Mouse (Mus musculus) lung, embryonic 16.5 days (tissue): ENCODE measurements at regions not wholly inside any gene's neighbourhood (a gene's known extent, or its start where the extent isn't known, plus 50 kb on each side); places are given as distances from the start of the nearest gene placed in this dataset.

ENCODE experiments used
- ATAC-seq: fragments of 200-750 bp; cut with Nextera tagmentation; 2 replicates; pipeline ENCODE4 v1.8.0; 2017; ENCODE audit warnings: low read depth, mild to moderate bottlenecking, moderate library complexity
- H3K27ac ChIP-seq: fragments of 300-500 bp; sonication (generic); 2 replicates; pipeline ENCODE4 v1.5.1; 2014; ENCODE audit warnings: mild to moderate bottlenecking, control low read depth, low read length
- H3K27me3 ChIP-seq: fragments of 300-500 bp; sonication (generic); 2 replicates; pipeline ENCODE4 v1.6.1; 2014; ENCODE audit warnings: low read depth, low read length, mixed read lengths; ENCODE audit not compliant: control insufficient read depth, insufficient read depth
- H3K36me3 ChIP-seq: fragments of 300-500 bp; sonication (generic); 2 replicates; pipeline ENCODE4 v1.6.1; 2014; ENCODE audit warnings: low read length; ENCODE audit not compliant: control insufficient read depth, insufficient read depth
- H3K4me1 ChIP-seq: fragments of 300-500 bp; sonication (generic); replicated peaks from 2 replicates; pipeline ENCODE4 v1.6.1; 2014; ENCODE audit warnings: low read length, mixed read lengths; ENCODE audit not compliant: control insufficient read depth, insufficient read depth
- H3K4me2 ChIP-seq: fragments of 300-500 bp; sonication (generic); 2 replicates; pipeline ENCODE4 v1.6.1; 2014; ENCODE audit warnings: low read depth, low read length, control low read depth
- H3K4me3 ChIP-seq: fragments of 300-500 bp; sonication (generic); 2 replicates; pipeline ENCODE4 v1.5.1; 2014; ENCODE audit warnings: mild to moderate bottlenecking, low read length, control low read depth
- H3K9ac ChIP-seq: fragments of 300-500 bp; sonication (generic); 2 replicates; pipeline ENCODE4 v1.6.1; 2014; ENCODE audit warnings: low read length, control low read depth
- H3K9me3 ChIP-seq: fragments of 300-500 bp; sonication (generic); 2 replicates; pipeline ENCODE4 v1.6.1; 2016; ENCODE audit warnings: low read length; ENCODE audit not compliant: control insufficient read depth
- WGBS: fragments of 180-500 bp; shearing (Covaris S2); extraction: QIAGEN DNeasy Blood & Tissue Kit; methylation state at CpG from one replicate; pipeline ENCODE4 v1.1.7; 2014; 5-methylcytosine and 5-hydroxymethylcytosine counted together

- no peaks in the 10 kb centered on the region for H3K27me3 ChIP-seq
- H3K4me2 ChIP-seq, result no peak overlapping the region
- no peak for ATAC-seq
- H3K36me3 ChIP-seq, result no peaks in the 10 kb centered on the region
- H3K4me3 ChIP-seq, result no peak overlapping the region
- no peaks in the 10 kb centered on the region for H3K9me3 ChIP-seq
- 30% methylated on average over 3 of the region's 5 CpGs for WGBS
- H3K4me1 ChIP-seq, result no peaks in the 10 kb centered on the region
- no peak overlapping the region for H3K9ac ChIP-seq
- H3K27ac ChIP-seq, result no peak overlapping the region
Measured at GRCm38 (mm10) chr11:114502562-114502961, 165.8 kb upstream of the Rpl38 start.

DNA sequence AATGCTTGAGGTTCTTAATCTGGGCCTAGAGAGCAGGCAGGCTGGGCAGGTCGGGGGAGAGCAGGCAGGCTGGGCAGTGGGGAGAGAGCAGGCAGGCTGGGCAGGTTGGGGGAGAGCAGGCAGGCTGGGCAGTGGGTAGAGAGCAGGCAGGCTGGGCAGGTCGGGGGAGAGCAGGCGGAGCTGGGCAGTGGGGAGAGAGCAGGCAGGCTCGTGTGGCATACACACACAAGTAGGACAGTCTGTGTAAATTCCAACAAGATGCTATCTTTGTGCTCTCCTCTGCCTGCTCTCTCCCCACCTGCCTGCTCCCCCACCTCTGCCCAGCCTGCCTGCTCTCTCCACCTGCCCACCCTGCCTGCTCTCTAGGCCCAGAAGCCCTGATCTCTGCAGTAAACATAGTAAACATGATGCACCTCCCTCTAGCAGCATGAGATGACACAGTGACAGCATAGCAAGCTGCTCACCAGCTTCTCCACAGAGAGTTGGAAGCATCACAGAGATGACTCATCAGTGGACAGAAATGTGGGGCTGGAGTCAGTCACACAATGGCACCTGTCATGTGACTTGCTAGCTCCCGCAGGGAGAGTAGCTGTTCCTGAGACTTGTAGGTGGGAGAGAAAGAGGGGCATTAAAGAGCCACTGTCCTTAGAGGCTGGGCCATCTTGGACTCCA, 166.3 kb upstream of the Rpl38 start:
- H3K4me2 ChIP-seq, result no peak overlapping the region
- H3K9me3 ChIP-seq, result no peaks in the 10 kb centered on the region
- no peaks in the 10 kb centered on the region for H3K36me3 ChIP-seq
- H3K9ac ChIP-seq, result no peak overlapping the region
- no peaks in the 10 kb centered on the region for H3K4me1 ChIP-seq
- no peak overlapping the region for H3K4me3 ChIP-seq
- no peak overlapping the region for H3K27ac ChIP-seq
- 46% methylated on average over 5 of the region's 5 CpGs for WGBS
- no peaks in the 10 kb centered on the region for H3K27me3 ChIP-seq
- ATAC-seq, result no peak

DNA sequence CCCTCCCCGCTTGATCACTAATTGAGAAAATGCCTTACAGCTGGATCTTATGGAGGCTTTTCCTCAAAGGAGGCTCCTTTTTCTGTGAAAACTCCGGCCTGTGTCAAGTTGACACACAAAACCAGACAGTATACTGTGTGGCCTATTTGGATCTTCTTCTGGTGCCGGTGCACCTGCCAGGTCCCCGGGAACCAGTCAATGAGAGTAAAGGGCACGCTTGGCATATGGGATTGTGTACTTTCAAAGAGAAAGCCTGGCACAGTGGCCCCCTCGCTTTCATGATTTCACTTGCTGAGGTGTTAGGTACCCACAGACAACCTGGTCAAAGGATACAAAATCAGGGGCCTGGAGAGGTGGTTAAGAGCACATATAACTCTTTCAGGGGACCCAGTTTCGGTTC, 167.9 kb upstream of the Rpl38 start:
- Histone ChIP-seq H3K4me2 (no peak overlapping the region), H3K9ac (no peak overlapping the region), H3K4me3 (no peak overlapping the region), H3K36me3 (no peaks in the 10 kb centered on the region), H3K27ac (no peak overlapping the region), H3K27me3 (no peaks in the 10 kb centered on the region), H3K4me1 (peaks cover 5% of the 10 kb centered on the region), H3K9me3 (no peaks in the 10 kb centered on the region)
- 90% methylated on average over 7 of the region's 7 CpGs for WGBS
- no peak for ATAC-seq

GRCm38 (mm10) chr11:114499665-114500064, 168.7 kb upstream of the Rpl38 start:
- Histone ChIP-seq H3K9ac (no peak overlapping the region), H3K4me2 (no peak overlapping the region), H3K4me1 (peaks cover 5% of the 10 kb centered on the region), H3K27ac (no peak overlapping the region), H3K9me3 (no peaks in the 10 kb centered on the region), H3K27me3 (no peaks in the 10 kb centered on the region), H3K4me3 (no peak overlapping the region), H3K36me3 (no peaks in the 10 kb centered on the region)
- WGBS, result 81% methylated on average over 12 of the region's 12 CpGs
- ATAC-seq, result no peak

- Histone ChIP-seq H3K9ac (no peak overlapping the region), H3K27me3 (peaks cover 2% of the 10 kb centered on the region), H3K27ac (no peak overlapping the region), H3K36me3 (no peaks in the 10 kb centered on the region), H3K9me3 (no peaks in the 10 kb centered on the region), H3K4me2 (no peak overlapping the region), H3K4me1 (peaks cover 9% of the 10 kb centered on the region), H3K4me3 (no peak overlapping the region)
- 25% methylated on average over 5 of the region's 5 CpGs for WGBS
- ATAC-seq, result peak; percentile 88
Measured at GRCm38 (mm10) chr11:114495520-114495921, 172.8 kb upstream of the Rpl38 start.

GRCm38 (mm10) chr11:114486455-114486854, 181.9 kb upstream of the Rpl38 start:
- peak; percentile 40; the same call in 1 of the 2 replicates for ATAC-seq
- no peak overlapping the region for H3K4me2 ChIP-seq
- WGBS, result 11% methylated on average over 8 of the region's 8 CpGs

GRCm38 (mm10) chr11:114485429-114485828, 182.9 kb upstream of the Rpl38 start:
- ATAC-seq, result no peak
- no peak overlapping the region for H3K27ac ChIP-seq
- peaks cover 15% of the 10 kb centered on the region for H3K4me1 ChIP-seq
- H3K4me2 ChIP-seq, result no peak overlapping the region
- no peak overlapping the region for H3K4me3 ChIP-seq
- no peaks in the 10 kb centered on the region for H3K36me3 ChIP-seq
- 56% methylated on average over 15 of the region's 15 CpGs for WGBS
- no peak overlapping the region for H3K9ac ChIP-seq
- H3K27me3 ChIP-seq, result no peaks in the 10 kb centered on the region; the same call in 1 of the 2 replicates
- H3K9me3 ChIP-seq, result no peaks in the 10 kb centered on the region

More at GRCm38 (mm10) chr11:114486455-114486854, 181.9 kb upstream of the Rpl38 start:
- Histone ChIP-seq H3K4me3 (no peak overlapping the region), H3K27me3 (no peaks in the 10 kb centered on the region; the same call in none of the 2 replicates), H3K9ac (no peak overlapping the region), H3K27ac (no peak overlapping the region; the same call in 1 of the 2 replicates), H3K36me3 (no peaks in the 10 kb centered on the region), H3K4me1 (peaks cover 15% of the 10 kb centered on the region), H3K9me3 (no peaks in the 10 kb centered on the region)

DNA sequence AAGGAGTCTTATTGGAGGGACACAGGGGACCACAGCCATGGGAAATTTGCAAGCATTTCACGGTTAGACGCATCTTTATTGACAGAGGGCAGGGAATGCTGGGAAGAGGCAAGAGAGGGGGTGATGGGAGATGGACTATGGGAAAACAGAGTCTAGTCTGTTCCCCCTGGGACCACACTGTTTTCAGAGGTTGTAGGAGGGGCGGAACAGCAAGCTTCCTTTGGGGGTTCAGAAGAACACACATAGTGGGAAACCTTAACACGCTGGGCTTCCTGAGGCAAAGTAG, 183.7 kb upstream of the Rpl38 start:
- H3K27me3 ChIP-seq, result no peaks in the 10 kb centered on the region
- H3K36me3 ChIP-seq, result no peaks in the 10 kb centered on the region
- H3K4me1 ChIP-seq, result peaks cover 15% of the 10 kb centered on the region
- no peak overlapping the region for H3K9ac ChIP-seq
- H3K9me3 ChIP-seq, result no peaks in the 10 kb centered on the region
- 78% methylated on average over 4 of the region's 4 CpGs for WGBS
- ATAC-seq, result no peak
- no peak overlapping the region for H3K4me3 ChIP-seq
- H3K4me2 ChIP-seq, result no peak overlapping the region
- no peak overlapping the region for H3K27ac ChIP-seq

DNA sequence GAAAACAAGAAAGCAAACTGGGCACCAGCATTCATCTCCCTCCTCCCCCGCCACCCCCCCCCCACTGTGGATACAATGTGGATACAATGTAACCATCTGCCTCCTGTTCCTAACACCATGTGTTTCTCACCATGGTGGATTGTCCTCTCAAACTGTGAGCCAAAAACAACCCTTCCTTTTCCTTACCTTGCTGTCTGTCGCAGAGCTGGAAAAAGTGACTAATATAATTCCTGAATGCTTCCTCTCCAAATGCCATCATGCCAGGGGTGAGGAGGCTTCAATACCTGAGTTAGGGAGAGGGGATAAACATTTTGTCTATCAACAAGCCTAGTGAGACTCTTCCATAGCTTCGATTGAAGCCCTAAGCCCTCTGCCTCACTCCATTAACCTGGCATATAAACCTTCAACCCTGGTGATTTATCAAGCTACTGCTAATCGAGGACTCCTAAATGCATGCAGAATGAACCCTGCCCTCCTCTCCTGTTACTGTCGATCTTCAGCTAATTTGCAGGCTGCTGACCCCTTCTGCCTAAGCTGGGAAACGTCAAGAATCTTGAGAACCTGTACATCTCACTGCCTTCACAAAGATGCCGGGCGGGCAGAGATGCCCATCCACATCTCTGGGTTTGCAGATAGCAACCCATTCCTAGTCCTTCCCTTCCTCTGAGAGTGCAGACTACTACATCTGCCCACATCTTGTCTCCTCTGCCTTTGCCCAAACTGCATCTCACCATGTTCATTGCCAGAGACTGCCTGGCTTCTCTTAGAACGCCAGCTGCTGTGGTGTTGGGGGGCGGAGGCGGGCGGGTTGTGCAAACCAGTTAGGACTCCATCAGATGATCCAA, 184.3 kb upstream of the Rpl38 start:
- Histone ChIP-seq H3K9ac (no peak overlapping the region), H3K27me3 (no peaks in the 10 kb centered on the region), H3K27ac (no peak overlapping the region), H3K4me2 (no peak overlapping the region), H3K4me1 (peaks cover 15% of the 10 kb centered on the region), H3K9me3 (no peaks in the 10 kb centered on the region), H3K4me3 (no peak overlapping the region), H3K36me3 (no peaks in the 10 kb centered on the region)
- WGBS, result 69% methylated on average over 12 of the region's 12 CpGs
- ATAC-seq, result no peak
